Mouse (Mus musculus): Measurements from ENCODE around the gene Palm2.

The Palm2 gene

GRCm38 (mm10) chr4:57567666-57568206 is 133.7 kb downstream of the Palm2 start, which contains the start of gene Pakap:
Gene Pakap (plus strand): TSS chr4:57568179.
- peak; percentile 78 to 92 for DNase-seq (ENCODE audit: inconsistent age in 2 of 2, low spot score in 1 of 2)

GRCm38 (mm10) chr4:57568268-57569068 is 134.4 kb downstream of the Palm2 start:
- peak in 1 of 2 experiments; percentile 80 for DNase-seq (ENCODE audit: inconsistent age in 2 of 2, low spot score in 1 of 2)

- no peak for DNase-seq (ENCODE audit: inconsistent age in 2 of 2, low spot score in 1 of 2)
Measured at GRCm38 (mm10) chr4:57569069-57569355, 135.0 kb downstream of the Palm2 start.

DNA sequence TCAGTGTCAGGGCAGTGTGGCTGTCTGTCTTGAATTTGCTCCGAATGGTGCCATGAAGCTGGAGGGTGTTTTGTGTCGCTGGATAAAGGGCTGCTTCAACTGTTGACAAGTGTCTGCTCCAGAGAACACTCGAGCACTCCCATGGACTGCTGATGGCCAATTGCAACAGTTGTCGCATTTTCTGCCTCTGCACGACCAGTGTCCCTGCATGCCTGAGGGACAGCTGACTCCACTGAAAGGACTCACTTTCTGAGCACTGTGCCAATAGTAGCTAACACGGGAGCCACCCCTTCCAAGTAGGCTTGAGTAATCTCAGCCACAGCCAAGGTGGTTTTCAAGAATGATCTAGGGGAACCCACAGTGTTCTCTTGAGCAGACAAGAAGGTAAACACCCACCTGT is 135.7 kb downstream of the Palm2 start:
- peak in 1 of 2 experiments; percentile 86 for DNase-seq (ENCODE audit: inconsistent age in 2 of 2, low spot score in 1 of 2)

GRCm38 (mm10) chr4:57570229-57570628 is 136.2 kb downstream of the Palm2 start:
- peak in 1 of 2 experiments; percentile 62 for DNase-seq (ENCODE audit: inconsistent age in 2 of 2, low spot score in 1 of 2)

DNA sequence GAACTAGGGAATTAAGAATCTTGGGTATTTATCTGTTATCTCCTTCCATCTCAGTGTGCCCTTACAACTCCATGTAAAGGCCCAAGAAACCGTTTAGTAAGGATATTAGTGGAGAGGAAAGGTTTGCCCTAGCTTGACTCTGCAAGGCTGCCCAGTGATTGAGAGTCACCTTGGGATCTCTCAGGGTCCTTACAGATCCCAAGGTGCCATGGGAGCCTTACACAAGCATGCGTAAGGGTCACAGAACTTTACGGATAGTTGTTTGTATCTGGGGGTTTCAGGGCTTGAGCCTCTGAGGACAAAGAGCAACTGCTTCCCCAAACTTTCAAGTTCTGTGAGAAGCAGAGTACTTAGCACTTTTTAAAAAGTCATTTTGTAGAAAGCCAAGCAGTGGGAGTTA is 140.1 kb downstream of the Palm2 start:
- DNase-seq (ENCODE audit: inconsistent age in 2 of 2, low spot score in 1 of 2): peak in 1 of 2 experiments; percentile 78

- peak; percentile 83 to 94 for DNase-seq (ENCODE audit: inconsistent age in 2 of 2, low spot score in 1 of 2)
Measured at GRCm38 (mm10) chr4:57574646-57575045, 140.6 kb downstream of the Palm2 start.

DNA sequence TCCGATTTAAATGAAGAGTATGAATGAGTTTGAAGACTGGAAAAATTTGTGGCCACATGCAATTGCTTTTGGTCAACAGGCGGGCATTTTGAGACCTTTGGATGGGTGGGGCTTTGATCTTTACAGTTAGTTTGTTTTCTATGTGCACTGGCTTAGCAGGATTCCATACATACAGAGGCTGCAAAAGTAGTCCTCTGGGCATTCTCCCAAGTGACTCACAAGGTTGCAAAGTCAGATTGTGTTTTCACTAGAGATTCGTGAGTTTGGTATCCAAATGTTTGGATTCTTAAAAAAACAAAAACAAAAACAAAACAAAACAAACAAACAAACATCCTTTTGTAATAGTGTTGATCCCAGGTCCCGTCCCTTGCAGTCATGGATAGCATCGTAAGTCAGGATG is 141.6 kb downstream of the Palm2 start:
- DNase-seq (ENCODE audit: inconsistent age in 2 of 2, low spot score in 1 of 2): peak in 1 of 2 experiments; percentile 75

DNA sequence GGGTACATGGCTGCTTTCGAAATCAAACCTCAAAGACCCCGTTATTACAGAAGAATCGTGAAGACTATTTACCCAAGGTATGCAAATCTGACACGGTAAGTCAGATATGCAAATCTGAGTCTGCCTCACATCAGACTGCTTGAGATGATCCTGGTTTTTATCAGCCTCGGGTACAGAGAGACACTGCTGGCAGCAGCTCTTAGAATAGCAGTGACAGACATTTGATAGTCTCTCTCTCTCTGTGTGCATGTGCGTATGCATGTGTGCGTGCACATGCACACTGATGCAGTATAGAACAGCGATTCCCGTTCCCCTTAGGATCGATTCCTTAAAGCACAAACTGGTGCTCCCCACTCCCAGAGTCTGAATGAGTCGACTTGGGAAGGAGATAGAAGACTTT is 142.0 kb downstream of the Palm2 start:
- no peak for DNase-seq (ENCODE audit: inconsistent age in 2 of 2, low spot score in 1 of 2)

DNA sequence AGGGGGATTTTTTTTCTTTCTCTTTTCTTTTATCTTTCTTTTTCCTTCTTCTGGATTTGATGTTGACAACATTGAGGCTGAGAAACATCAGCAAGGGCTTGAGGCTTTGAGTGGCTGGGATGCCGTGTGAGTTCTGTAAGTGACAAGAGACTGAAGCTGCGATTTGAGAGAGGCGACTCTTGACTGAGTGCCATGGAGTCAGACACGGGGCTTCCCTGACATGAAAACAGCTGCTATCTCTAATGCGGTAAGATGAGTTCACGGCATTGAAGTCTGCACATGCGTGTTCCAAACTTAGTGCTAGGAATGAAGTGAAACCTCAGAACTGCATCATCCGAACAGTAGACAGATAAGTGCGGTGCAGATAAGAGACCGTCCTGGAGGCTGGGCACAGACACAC is 145.6 kb downstream of the Palm2 start:
- DNase-seq (ENCODE audit: inconsistent age in 2 of 2, low spot score in 1 of 2): no peak

DNA sequence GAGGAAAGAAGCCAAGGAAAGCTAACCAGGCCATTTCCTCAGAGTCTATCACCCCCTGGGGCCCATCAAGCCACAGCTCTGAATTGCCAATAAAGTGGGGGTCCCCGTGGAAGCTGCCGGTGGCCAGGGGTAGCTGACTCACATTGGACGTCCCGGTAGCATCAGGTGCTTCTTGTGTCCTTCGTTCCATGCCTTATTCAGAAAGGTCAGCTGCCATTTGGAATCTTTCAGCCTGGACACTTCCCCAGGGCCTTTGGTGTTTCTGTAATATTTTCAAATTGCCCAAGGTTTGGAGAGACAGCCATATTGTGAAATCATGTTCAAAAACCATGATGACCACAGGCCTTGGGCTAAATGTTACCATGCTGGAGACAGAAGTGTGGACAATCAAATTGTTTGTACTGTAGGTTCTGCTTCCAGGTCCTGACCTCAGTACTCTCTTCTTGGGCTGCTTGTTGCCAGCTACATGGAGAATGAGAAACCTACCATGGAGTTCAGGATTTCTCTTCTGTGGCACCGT is 151.3 kb downstream of the Palm2 start:
- DNase-seq (ENCODE audit: inconsistent age in 2 of 2, low spot score in 1 of 2): peak in 1 of 2 experiments; percentile 85

DNA sequence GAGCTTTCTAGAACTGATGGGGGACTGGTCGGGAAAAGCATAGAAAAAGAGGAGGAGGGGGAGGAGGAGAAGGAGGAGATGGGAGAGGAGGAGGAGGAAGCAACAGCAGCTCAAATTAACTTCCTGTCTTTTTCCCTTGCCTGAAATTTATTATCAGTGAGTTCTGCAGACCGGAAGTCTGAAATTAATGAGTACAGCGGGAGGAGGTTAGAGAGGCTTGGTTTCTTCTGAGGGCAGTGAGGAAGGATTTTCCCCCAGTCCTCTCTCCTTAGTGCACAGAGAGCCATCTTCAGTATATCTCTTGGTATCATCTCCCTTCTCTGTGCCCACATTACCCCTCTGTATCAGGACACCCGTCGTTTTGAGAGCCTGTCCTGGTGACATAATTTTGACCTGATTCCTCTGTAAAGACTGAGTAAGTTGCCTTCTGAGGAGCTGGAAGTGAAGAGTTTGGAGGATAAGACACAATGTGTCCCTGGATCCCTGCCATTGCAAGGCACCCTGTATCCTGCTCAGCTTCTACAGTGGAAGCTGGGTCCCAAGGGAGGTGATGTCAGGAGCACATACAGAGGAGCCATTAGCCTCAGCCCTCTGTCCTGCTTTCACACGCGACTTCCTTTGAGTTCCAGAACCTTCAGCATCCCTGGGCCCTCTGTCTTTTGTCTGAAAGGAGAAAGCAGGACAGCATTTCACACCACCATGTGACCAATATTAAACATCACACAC is 153.0 kb downstream of the Palm2 start:
- DNase-seq (ENCODE audit: inconsistent age in 2 of 2, low spot score in 1 of 2): peak in 1 of 2 experiments; percentile 67

- peak in 1 of 2 experiments; percentile 69 for DNase-seq (ENCODE audit: inconsistent age in 2 of 2, low spot score in 1 of 2)
Measured at GRCm38 (mm10) chr4:57588356-57588755, 154.3 kb downstream of the Palm2 start.

- DNase-seq (ENCODE audit: inconsistent age in 2 of 2, low spot score in 1 of 2): no peak
Measured at GRCm38 (mm10) chr4:57592751-57593150, 158.7 kb downstream of the Palm2 start.

GRCm38 (mm10) chr4:57599946-57600345 is 165.9 kb downstream of the Palm2 start:
- DNase-seq (ENCODE audit: inconsistent age in 2 of 2, low spot score in 1 of 2): no peak

- DNase-seq (ENCODE audit: inconsistent age in 2 of 2, low spot score in 1 of 2): peak in 1 of 2 experiments; percentile 82
Measured at GRCm38 (mm10) chr4:57600685-57601457, 166.8 kb downstream of the Palm2 start.

DNA sequence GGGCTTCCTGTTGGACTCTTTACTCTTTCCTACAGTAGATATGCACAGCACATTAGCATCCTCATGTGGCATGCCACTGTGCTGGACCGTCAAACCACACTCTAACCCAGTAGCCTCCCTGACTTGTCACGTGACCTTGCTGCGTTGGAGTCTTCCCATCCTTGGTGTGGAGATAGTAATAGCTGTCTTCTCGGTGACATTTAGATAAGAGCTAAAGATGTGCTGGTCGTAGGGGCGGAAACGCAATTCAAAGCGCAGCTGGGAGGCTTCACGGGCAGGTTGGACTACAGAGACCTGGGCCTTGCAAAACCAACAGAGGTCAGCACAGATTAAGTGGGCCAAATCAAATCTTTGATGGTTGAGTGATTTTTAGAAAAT is 167.4 kb downstream of the Palm2 start:
- DNase-seq (ENCODE audit: inconsistent age in 2 of 2, low spot score in 1 of 2): peak in 1 of 2 experiments; percentile 61

DNA sequence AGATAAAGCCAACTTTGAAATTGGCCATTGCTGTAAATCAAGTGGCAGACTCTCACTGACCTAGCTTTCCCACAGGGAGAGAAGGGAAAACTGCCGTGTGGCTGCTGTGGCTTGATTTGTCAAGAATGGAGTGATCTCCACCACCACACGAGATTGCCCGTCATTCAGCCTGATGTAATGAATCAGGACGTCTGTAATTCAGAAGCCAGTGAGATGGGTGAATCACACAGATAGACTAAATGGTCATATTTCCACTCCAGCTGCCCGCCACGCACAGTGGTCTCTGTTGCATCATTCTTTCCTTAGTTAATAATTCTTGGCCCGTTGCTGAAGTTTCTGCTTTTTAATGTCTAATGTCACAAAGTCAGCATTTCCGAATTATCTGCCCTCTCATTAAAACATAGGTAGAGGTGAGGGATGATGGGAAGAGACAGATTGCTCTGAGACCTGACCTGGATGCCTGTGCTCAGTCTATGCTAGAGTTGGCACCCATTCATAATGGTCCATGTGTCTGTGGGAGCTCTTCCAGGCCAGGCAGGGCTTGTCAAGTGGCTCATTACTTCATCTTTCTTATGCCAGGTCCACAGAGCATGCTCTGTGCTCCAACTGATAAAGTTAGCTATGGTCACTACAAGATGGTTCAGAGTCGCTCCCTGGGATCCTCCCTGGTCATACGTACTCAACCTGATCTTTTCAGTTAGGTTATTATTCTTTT is 168.0 kb downstream of the Palm2 start:
- peak in 1 of 2 experiments; percentile 68 for DNase-seq (ENCODE audit: inconsistent age in 2 of 2, low spot score in 1 of 2)

DNA sequence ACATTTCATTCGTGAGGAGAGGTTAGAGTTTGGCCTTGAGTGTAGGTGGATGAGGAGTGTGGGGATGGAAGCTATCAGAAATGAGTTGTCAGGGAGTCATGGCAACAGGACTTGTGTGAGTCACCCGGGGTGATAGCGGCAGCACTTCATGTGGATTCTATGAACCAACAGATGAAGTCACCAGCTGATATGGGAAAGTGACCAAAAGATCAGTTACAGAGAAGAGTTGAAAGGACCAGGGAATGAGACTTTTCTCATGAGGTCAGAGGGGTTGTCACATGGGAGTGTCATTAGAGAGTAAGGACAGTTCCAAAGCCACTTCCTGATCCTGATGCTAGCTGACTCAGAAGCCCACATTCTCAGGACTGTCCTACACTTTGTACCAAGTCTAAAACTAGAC is 172.2 kb downstream of the Palm2 start:
- DNase-seq (ENCODE audit: inconsistent age in 2 of 2, low spot score in 1 of 2): peak; percentile 79 to 87

DNA sequence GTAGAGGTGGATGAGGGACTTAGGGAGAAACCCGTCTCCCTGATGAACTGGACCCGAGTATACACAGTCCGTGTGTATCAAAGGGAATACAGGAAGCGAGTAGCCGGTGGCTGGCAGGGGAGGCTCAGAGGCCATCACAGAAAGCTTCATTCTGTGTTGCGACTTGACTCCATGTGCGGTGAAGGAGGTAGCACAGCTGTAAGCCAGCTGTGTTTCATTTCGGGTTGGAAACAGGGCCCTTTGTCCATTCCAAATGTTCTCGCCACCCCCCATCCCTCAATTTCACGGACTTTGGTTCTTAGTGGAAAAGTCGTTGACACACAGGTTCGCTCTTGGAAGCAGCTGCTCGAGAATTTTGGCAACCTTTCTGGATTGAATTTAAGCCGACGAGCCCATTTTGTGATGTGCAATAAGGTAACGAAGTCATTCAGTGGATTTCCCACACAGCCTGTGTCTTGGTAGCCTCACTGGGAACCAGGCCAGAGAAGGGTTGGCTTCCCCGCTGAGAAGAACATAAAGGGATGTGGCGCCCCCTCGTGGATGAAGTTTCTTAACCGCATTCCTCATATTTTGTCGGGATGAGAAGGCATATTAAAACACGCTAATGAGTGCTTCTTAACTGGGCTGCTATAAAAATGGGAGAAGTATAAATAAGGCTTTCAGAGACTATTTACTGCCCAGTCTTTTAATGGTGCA is 173.3 kb downstream of the Palm2 start:
- peak; percentile 84 to 94 for DNase-seq (ENCODE audit: inconsistent age in 2 of 2, low spot score in 1 of 2)

Measured in adrenal gland, adult (tissue).